Mouse (Mus musculus): ENCODE results near the gene Atp8a1.

Atp8a1 gene

GRCm38 (mm10) chr5:67768708-67769107, 78.5 kb downstream of the Atp8a1 start:
- DNase-seq (ENCODE audit: inconsistent ontology term), result no peak

- DNase-seq (ENCODE audit: inconsistent ontology term), result no peak
Measured at GRCm38 (mm10) chr5:67764798-67765197, 82.4 kb downstream of the Atp8a1 start.

GRCm38 (mm10) chr5:67758126-67758525, 89.1 kb downstream of the Atp8a1 start:
- no peak for DNase-seq (ENCODE audit: inconsistent ontology term)

- no peak for DNase-seq (ENCODE audit: inconsistent ontology term)
Measured at GRCm38 (mm10) chr5:67756138-67756537, 91.1 kb downstream of the Atp8a1 start.

- DNase-seq (ENCODE audit: inconsistent ontology term), result peak; percentile 30
Measured at GRCm38 (mm10) chr5:67753057-67753456, 94.2 kb downstream of the Atp8a1 start.

- DNase-seq (ENCODE audit: inconsistent ontology term), result no peak
Measured at GRCm38 (mm10) chr5:67752629-67753028, 94.6 kb downstream of the Atp8a1 start.

- peak; percentile 33 for DNase-seq (ENCODE audit: inconsistent ontology term)
Measured at GRCm38 (mm10) chr5:67752007-67752406, 95.2 kb downstream of the Atp8a1 start.

GRCm38 (mm10) chr5:67739261-67739660, 108.0 kb downstream of the Atp8a1 start:
- DNase-seq (ENCODE audit: inconsistent ontology term), result no peak

- DNase-seq (ENCODE audit: inconsistent ontology term), result no peak
Measured at GRCm38 (mm10) chr5:67738133-67738532, 109.1 kb downstream of the Atp8a1 start.

GRCm38 (mm10) chr5:67735771-67736170, 111.5 kb downstream of the Atp8a1 start:
- no peak for DNase-seq (ENCODE audit: inconsistent ontology term)

- DNase-seq (ENCODE audit: inconsistent ontology term), result no peak
Measured at GRCm38 (mm10) chr5:67733551-67734258, 113.5 kb downstream of the Atp8a1 start.

GRCm38 (mm10) chr5:67733150-67733549, 114.1 kb downstream of the Atp8a1 start:
- no peak for DNase-seq (ENCODE audit: inconsistent ontology term)

- peak; percentile 6 for DNase-seq (ENCODE audit: inconsistent ontology term)
Measured at GRCm38 (mm10) chr5:67727755-67728154, 119.5 kb downstream of the Atp8a1 start.

GRCm38 (mm10) chr5:67726810-67727209, 120.4 kb downstream of the Atp8a1 start:
- no peak for DNase-seq (ENCODE audit: inconsistent ontology term)

- DNase-seq (ENCODE audit: inconsistent ontology term), result no peak
Measured at GRCm38 (mm10) chr5:67701641-67702040, 145.6 kb downstream of the Atp8a1 start.

- no peak for DNase-seq (ENCODE audit: inconsistent ontology term)
Measured at GRCm38 (mm10) chr5:67699418-67699817, 147.8 kb downstream of the Atp8a1 start.

GRCm38 (mm10) chr5:67698176-67698575, 149.1 kb downstream of the Atp8a1 start:
- DNase-seq (ENCODE audit: inconsistent ontology term), result no peak

GRCm38 (mm10) chr5:67696741-67697596, 150.3 kb downstream of the Atp8a1 start:
- peak; percentile 85 for DNase-seq (ENCODE audit: inconsistent ontology term)

- DNase-seq (ENCODE audit: inconsistent ontology term), result no peak
Measured at GRCm38 (mm10) chr5:67695055-67695710, 152.1 kb downstream of the Atp8a1 start.

- no peak for DNase-seq (ENCODE audit: inconsistent ontology term)
Measured at GRCm38 (mm10) chr5:67690336-67690735, 156.9 kb downstream of the Atp8a1 start.

GRCm38 (mm10) chr5:67688001-67688400, 159.2 kb downstream of the Atp8a1 start:
- no peak for DNase-seq (ENCODE audit: inconsistent ontology term)

- no peak for DNase-seq (ENCODE audit: inconsistent ontology term)
Measured at GRCm38 (mm10) chr5:67685906-67686305, 161.3 kb downstream of the Atp8a1 start.
